ENCODE assay signal across 17 mouse cellular contexts in the genomic region with DNA sequence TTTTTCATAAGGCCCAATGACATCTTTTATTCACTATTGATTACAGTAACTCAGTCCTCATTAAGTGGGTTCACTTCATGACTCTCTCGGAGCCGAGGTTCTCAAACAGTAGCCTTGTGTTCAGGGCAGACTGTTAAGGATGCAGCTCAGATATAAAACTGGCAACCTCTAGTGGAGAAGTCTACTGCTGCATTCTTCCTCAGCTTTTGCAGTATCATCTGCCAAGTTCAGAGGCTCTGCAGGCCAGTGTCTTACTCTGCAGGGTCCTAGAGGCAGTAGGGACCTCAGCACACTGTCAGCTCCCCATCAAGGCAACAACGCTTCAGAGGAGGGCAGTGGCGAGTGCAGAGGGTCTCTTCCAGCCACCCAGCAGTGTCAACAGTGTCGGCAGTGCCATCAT. TPM values are rescaled to one million over a fixed set of nuclear protein-coding genes. Genes with fewer than 3 reads are reported as not detected.
DNase-seq lines count a peak whose midpoint lies in the region; ATAC-seq and TF ChIP-seq lines count a peak whose summit lies in the region.
"Had no signal": no experiment of that assay in that cellular context is flagged by ENCODE, and none has a peak within 500 bp of the region (broad histone marks: within the 10 kb centered on the region; RNA-seq: fewer than 3 reads in every experiment).

No protein-coding gene starts in this region.

- 79% methylated on average over 5 of the region's 5 CpGs for WGBS in neural tube, embryonic 15.5 days

- no peak overlapping the region for H3K4me2 ChIP-seq in neural tube, embryonic 15.5 days

- H3K9ac ChIP-seq in neural tube, embryonic 15.5 days (replicated peaks) = no peak overlapping the region

- TF ChIP-seq CTCF in gastrocnemius, adult 2 months (IDR thresholded peaks at IDR 0.05) = peak; percentile 25; the same call in 1 of the 2 replicates

- intact Hi-C loops in gastrocnemius, adult 2 months (cut with DNase I) = no loop called here
- intact Hi-C loops in gastrocnemius, postnatal 36 days (cut with DNase I) = no loop called here

- no peaks in the 10 kb centered on the region for H3K9me3 ChIP-seq in neural tube, embryonic 15.5 days (replicated peaks)
- H3K9me3 ChIP-seq: heart, embryonic 10.5 days; midbrain, embryonic 10.5 days had no signal

- no peak for DNase-seq in gastrocnemius, adult 2 months
- no peak for DNase-seq in gastrocnemius, postnatal 36 days
- peak; percentile 21 to 50 for DNase-seq in layer of hippocampus, postnatal 14 days (ENCODE audit: low spot score in 2 of 2)
- no peak for DNase-seq in layer of hippocampus, postnatal 25 days (ENCODE audit: extremely low spot score in 1 of 2, low spot score in 1 of 2)
- no peak for DNase-seq in neural tube, embryonic 10.5 days (ENCODE audit: extremely low spot score, low spot score)
- no peak for DNase-seq in spleen, postnatal 14 days (ENCODE audit: low spot score in 2 of 2)
- DNase-seq: gastrocnemius, postnatal 14 days; heart, postnatal 4 days; kidney, adult 11 months; kidney, postnatal 10 days; liver; lung, adult 18-20 months; thymus, postnatal 4 days had no signal

- no peaks in the 10 kb centered on the region for H3K4me1 ChIP-seq in neural tube, embryonic 15.5 days
- H3K4me1 ChIP-seq: heart, embryonic 10.5 days; midbrain, embryonic 10.5 days had no signal

- H3K36me3 ChIP-seq in neural tube, embryonic 15.5 days = peaks cover 87% of the 10 kb centered on the region

- no peaks in the 10 kb centered on the region for H3K27me3 ChIP-seq in neural tube, embryonic 15.5 days (replicated peaks)

- H3K27ac ChIP-seq in gastrocnemius, adult 2 months = no peak overlapping the region
- H3K27ac ChIP-seq in neural tube, embryonic 15.5 days (replicated peaks) = no peak overlapping the region
- H3K27ac ChIP-seq: heart, embryonic 10.5 days; midbrain, embryonic 10.5 days had no signal

- peak; percentile 53; the same call in 1 of the 2 replicates for ATAC-seq in neural tube, embryonic 15.5 days (ENCODE audit: low FRiP score)
- ATAC-seq: forebrain, embryonic 16.5 days had no signal

- H3K4me3 ChIP-seq in gastrocnemius, adult 2 months = no peak overlapping the region
- H3K4me3 ChIP-seq in neural tube, embryonic 15.5 days (replicated peaks) = no peak overlapping the region
- H3K4me3 ChIP-seq: heart, embryonic 10.5 days; midbrain, embryonic 10.5 days had no signal

RNA-seq across cellular contexts. Expression of a gene that starts 43.9 kb away (rescaled TPM):
- 10 to 100 TPM in 1 of 2 experiments, 1 to 10 TPM in 1; 8.4 to 11.0 TPM for total RNA-seq in gastrocnemius, adult 2 months (2021)
- total RNA-seq in gastrocnemius, postnatal 36 days (2021) = 1 to 10 TPM; 7.3 to 8.7 TPM
- total RNA-seq in layer of hippocampus, postnatal 14 days (2021) = 10 to 100 TPM; 66.9 to 81.2 TPM
- 10 to 100 TPM; 60.6 to 79.2 TPM for total RNA-seq in layer of hippocampus, postnatal 25 days (2021)
- 32.9 and 35.8 TPM in 2 replicates for polyA plus RNA-seq in neural tube, embryonic 15.5 days (2015; fragmentation: Nextera tagmentation; extraction: Ambion mirVana)

RNA-seq across cellular contexts. Expression of a gene that starts 53.0 kb away (rescaled TPM):
- 10 to 100 TPM; 32.5 to 55.0 TPM for total RNA-seq in gastrocnemius, adult 2 months (2021)
- total RNA-seq in gastrocnemius, postnatal 36 days (2021) = 10 to 100 TPM; 28.5 to 41.7 TPM
- total RNA-seq in layer of hippocampus, postnatal 14 days (2021) = 10 to 100 TPM; 37.8 to 42.2 TPM
- 10 to 100 TPM; 40.4 to 44.5 TPM for total RNA-seq in layer of hippocampus, postnatal 25 days (2021)
- polyA plus RNA-seq in neural tube, embryonic 15.5 days (2015; fragmentation: Nextera tagmentation; extraction: Ambion mirVana) = 91.4 and 101 TPM in 2 replicates

Comparison
In these comparisons a context has a peak if more than half of its experiments do, and no peak if none do; other contexts are left out.
1. DNase-seq: peak in layer of hippocampus, postnatal 14 days (2 of 2); none in gastrocnemius, adult 2 months (single experiment), gastrocnemius, postnatal 36 days (0 of 2), layer of hippocampus, postnatal 25 days (0 of 2), neural tube, embryonic 10.5 days (single experiment) and spleen, postnatal 14 days (0 of 2).
2. RNA of a gene that starts 43.9 kb away (total RNA-seq): 66.9 to 81.2 TPM in layer of hippocampus, postnatal 14 days and 60.6 to 79.2 TPM in layer of hippocampus, postnatal 25 days; 8.4 to 11.0 TPM in gastrocnemius, adult 2 months and 7.3 to 8.7 TPM in gastrocnemius, postnatal 36 days; every median in the first group is over 4 times any median in the second.